Mouse (Mus musculus): ENCODE data around the gene Cphx3.
"Not testable (repeated sequence)": the region's sequence is repeated elsewhere in the genome, so short reads cannot be mapped to it uniquely, and the experiment has no call there.

Gene Cphx3

DNA sequence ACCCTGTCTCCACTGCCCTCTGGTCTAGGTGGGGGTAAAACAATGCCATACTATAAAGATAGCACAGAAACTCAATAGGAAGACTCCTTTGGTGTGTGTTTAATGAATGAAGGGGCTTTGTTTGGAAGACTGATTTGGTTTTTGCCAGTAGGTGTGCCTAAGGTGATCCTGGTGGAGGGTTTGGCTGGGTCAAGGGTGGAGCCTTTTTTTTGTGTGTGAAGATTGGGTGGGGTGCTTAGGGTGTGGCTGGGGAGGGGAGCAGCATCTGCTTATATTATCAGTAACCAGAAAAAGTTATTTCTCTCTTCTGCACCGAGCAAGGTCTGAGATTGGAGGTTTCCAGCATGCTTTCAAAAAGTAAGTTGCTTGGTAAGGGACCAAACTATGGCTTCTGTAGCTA, at the start of gene Cphx3:
Cphx3 (plus strand) TSS at position 301 of the 400 bp plus-strand sequence.
- DNase-seq (ENCODE audit: low spot score in 2 of 2) = not testable (repeated sequence)

DNA sequence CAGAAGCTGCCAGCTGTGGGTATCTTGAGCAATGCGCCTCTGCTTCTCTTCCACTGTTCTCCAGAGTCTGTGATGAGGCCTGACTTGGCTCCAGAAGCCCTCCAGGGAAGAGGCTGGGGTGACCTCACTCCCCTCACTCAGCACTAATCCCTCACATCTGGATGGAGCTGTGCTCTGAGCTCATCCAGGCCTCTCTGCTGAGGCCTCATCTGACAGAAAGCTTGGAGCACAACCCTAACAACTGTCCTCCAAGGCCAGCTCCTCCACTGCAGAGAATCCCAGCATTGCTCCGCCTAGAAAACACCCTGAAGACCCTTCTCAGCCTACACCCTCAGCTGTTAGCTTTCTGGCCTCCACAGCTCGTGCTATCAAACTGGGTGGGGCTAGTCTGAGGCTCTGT, 47.7 kb upstream of the Cphx3 start:
- not testable (repeated sequence) for DNase-seq (ENCODE audit: low spot score in 2 of 2)

DNA sequence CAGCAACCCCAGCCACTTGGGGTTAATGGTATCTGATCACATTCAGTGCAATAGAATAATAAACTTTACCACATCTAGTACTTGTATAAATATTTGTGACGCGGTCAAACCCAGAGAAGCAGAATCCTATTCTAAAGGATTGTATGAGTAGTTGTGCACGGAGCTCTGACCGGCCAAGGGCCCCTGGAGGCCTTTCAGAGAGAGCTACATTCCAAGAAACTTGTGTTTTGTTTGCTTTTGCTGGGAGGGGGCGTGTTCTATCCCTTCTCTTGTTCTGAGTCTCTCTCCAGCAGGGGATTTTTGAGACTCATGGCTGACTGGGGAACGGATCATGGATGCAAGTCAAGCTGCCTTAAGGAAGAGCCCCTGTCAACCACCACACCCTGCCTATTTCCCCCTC, 46.7 kb upstream of the Cphx3 start:
- DNase-seq (ENCODE audit: low spot score in 2 of 2) = not testable (repeated sequence)

DNA sequence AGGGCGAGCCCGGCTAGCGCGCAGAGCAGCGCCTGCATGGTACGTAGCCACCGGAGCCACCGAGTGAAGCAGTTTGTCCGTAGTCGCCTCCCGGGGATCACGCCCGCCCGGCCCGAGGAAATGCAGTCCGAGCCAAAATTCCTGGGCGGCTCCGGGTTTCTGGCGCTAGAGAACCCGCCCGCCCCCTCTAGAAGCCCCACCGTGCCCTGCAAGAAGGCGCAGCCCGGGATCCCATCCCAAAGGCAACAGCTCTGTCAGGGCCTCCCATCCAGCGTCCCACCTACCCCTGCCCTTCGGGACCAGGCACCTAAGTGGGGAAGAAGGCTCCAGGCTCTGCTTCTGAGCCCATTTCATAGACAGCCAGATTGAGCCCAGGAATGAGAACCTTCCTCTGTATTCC, 39.5 kb upstream of the Cphx3 start, which contains the start of gene Gm9780:
Gm9780 (minus strand) TSS at position 101 of the 400 bp plus-strand sequence.
- not testable (repeated sequence) for DNase-seq (ENCODE audit: low spot score in 2 of 2)

DNA sequence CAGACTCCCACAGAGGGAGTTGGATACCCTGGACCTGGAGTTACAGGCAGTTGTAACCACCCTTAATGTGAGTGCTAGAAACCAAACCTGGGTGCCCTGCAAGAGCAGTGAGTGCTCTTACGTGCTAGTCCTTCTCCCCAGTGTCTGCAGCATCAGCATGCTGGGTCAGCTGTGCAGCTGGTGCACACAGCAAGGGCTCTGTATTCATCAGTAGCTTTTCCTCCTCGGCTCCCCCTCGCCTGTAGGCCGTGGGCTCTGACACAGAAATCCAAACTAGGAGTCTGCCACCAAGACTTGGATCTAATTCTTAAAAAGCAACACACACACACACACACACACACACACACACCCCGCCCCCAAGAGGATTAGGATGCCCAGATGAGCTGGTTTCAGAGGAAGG, 37.1 kb upstream of the Cphx3 start:
- not testable (repeated sequence) for DNase-seq (ENCODE audit: low spot score in 2 of 2)

- DNase-seq (ENCODE audit: low spot score in 2 of 2) = not testable (repeated sequence)
Observed at GRCm38 (mm10) chr14:26047026-26047425, 35.1 kb upstream of the Cphx3 start.

GRCm38 (mm10) chr14:26048767-26049166, 33.3 kb upstream of the Cphx3 start:
- DNase-seq (ENCODE audit: low spot score in 2 of 2) = not testable (repeated sequence)

DNA sequence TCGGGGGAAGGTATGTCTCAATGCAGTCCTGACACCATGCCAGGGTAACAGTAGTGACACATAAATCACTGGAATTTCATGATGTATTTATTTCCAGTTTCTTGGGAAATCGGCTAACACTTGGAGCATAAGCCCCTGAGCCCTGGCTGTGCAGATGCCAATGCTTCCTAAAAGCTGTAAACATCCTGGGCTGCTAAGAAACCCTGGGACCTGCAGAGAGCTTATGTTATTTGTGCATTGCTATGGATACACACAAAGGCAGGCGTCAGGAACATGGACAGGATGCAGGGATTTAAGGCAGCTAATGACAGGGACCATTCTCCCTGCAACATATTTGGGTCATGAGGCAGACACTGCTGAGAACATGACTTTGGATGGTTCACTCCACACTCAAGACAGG, 23.9 kb upstream of the Cphx3 start:
- not testable (repeated sequence) for DNase-seq (ENCODE audit: low spot score in 2 of 2)

DNA sequence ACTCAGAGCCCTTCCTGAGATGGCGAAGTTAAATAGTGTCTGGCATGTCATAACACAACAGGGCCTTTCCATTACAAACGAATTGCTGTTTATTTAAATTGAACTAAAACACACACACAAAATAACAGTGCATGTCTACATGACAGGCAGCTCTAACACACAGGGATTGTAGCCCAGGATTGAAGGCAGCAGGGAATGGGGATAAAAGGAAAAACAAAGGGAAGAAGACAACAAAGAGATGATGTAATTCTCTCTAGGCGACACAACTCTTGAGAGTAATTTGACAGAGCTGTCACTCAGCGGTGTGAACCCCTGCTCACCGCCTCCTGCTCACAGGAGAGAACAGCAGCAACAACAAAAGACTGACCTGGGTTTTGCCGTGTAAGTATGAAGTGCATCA, 22.7 kb upstream of the Cphx3 start:
- DNase-seq (ENCODE audit: low spot score in 2 of 2) = not testable (repeated sequence)

GRCm38 (mm10) chr14:26066574-26067324, 15.3 kb upstream of the Cphx3 start:
- DNase-seq (ENCODE audit: low spot score in 2 of 2) = not testable (repeated sequence)

GRCm38 (mm10) chr14:26067325-26067633, 14.8 kb upstream of the Cphx3 start, which contains the start of gene Tmem254c:
Gene Tmem254c (minus strand): TSS chr14:26067355.
- not testable (repeated sequence) for DNase-seq (ENCODE audit: low spot score in 2 of 2)

DNA sequence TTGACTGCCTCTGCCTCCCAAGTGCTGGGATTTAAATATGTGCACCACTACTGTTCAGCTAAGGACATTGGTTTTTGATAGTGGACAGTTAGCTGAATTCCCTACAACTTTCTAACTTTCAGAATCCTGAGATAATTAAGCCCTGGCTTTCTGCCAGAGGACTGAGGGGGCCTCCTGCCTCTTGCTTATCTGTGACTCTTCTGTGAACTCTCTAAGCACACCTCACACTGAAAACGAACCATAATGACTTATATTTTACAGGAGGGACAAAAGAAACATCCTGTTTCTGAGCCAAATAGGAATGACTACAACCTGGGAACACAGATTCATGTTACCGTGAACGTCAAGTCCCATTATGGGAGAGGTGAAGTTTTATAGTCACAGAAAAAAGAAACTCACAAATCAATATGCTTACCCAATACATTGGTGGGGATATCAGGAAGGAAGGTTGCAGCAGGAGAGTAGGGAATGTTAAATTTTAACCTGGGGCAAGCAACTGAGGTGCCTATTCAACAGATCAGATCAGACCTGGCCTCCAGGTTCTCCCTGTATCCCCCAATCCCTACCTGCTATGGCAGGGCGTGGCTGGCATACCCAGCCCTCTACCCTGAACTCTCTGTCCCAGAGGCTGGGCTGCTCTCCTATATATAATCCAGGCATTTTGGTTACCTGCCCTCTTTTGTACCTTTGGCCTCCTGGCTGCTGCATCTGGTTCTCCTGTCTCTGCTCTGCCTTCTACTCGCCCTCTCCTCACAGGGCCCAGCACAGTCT, 5.3 kb upstream of the Cphx3 start:
- not testable (repeated sequence) for DNase-seq (ENCODE audit: low spot score in 2 of 2)

GRCm38 (mm10) chr14:26081216-26081615, 881 bp upstream of the Cphx3 start, which contains the start of gene Cphx2:
Gene Cphx2 (plus strand): TSS chr14:26081516.
- not testable (repeated sequence) for DNase-seq (ENCODE audit: low spot score in 2 of 2)

GRCm38 (mm10) chr14:26097622-26098021, 15.5 kb downstream of the Cphx3 start:
- not testable (repeated sequence) for DNase-seq (ENCODE audit: low spot score in 2 of 2)

DNA sequence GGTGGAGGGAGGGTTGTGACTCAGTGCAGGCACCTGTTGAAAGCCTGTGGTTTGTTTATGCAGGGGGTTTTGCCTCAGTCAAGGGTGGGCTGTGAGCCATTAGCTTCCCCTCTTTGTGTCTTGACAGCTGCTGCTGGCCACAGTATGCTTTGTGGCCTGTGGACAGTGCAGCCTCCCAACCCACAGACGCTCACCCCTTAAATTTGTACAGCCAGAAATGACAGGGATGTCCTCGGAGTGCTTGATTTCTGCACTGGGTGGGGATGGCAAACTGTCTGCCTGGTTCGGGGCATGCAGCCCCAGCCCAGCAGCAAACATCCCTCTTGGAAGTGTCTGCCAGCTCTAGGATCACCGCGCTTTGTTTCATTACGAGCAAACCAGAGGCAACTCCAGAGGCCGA, 36.1 kb downstream of the Cphx3 start, which contains the start of gene Duxbl2:
Duxbl2 (plus strand) TSS at position 200 of the 400 bp plus-strand sequence.
- DNase-seq (ENCODE audit: low spot score in 2 of 2) = not testable (repeated sequence)

DNA sequence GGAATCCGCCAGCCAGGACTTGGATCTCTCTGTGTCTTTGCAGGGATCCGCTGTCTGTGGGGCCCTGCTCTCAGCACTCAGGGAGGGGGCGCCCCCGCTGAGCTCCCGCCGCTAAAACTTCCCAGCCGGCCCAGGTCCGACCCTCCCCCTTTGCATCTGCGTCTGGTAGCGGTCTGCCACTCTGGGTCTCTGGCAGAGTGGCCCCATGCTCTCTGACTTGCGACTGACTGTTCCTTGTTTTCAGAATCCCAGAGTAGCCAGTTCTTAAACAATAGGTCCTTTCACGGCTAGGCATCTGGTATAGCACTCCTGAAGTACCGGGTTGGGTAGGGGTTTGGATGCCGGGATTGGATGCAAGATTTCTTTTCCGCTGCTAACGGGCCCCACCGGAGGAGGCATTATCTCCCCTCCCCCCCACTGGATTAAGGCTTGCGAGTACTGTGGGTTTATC, 36.5 kb downstream of the Cphx3 start:
- not testable (repeated sequence) for DNase-seq (ENCODE audit: low spot score in 2 of 2)

- DNase-seq (ENCODE audit: low spot score in 2 of 2) = not testable (repeated sequence)
Observed at GRCm38 (mm10) chr14:26119095-26119494, 37.0 kb downstream of the Cphx3 start.

GRCm38 (mm10) chr14:26147095-26147494, 65.0 kb downstream of the Cphx3 start:
- not testable (repeated sequence) for DNase-seq (ENCODE audit: low spot score in 2 of 2)

- DNase-seq (ENCODE audit: low spot score in 2 of 2) = not testable (repeated sequence)
Observed at GRCm38 (mm10) chr14:26156032-26156431, 73.9 kb downstream of the Cphx3 start.

DNA sequence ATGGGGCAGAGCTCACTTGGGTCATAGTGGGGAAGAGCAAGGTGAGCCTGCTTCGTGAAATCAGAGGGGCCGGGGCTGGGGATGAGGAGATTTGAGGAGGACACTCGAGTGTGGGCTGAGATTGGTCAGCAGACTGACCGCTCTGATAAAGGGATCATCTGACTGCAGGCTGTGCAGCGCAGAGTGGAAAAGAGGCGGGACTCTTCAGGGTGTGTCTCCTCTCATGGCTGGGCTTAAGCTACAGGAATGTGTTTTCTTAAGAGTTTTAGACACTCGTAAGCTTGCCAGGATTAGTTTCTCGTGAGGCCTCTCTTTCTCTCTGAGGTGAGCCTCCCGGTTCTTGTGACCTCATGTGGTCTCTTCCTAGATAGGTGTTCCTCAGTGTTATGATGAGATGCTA, 79.1 kb downstream of the Cphx3 start:
- not testable (repeated sequence) for DNase-seq (ENCODE audit: low spot score in 2 of 2)

DNA sequence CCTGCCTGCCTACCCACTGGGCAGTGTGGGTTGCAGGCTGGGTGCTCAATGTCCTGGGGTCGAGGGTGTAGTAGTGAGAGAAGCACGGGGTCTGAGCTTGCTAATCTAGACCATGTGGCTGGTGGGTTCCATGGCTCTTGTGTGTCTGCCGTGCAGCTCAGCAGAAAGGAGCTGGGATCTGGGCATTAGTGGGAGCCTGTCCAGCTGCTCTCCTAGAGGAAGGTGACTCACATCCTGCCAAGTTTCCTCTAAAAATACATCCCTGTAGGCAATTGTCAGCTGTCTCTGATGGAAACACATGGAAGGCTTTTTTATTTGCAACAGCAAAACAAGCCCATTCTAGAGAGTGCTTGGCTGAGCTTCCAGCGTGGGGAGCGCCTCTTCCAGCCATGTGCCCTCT, 80.3 kb downstream of the Cphx3 start:
- DNase-seq (ENCODE audit: low spot score in 2 of 2) = not testable (repeated sequence)

- DNase-seq (ENCODE audit: low spot score in 2 of 2) = not testable (repeated sequence)
Observed at GRCm38 (mm10) chr14:26165266-26165665, 83.2 kb downstream of the Cphx3 start.
